Mouse (Mus musculus) embryonic fibroblast, embryonic 13.5 days (primary cell): ENCODE measurements around the gene Arl2.

Experiments
- CTCF ChIP-seq: IDR thresholded peaks from 2 replicates; pipeline ENCODE4 v1.5.1; 2011; ENCODE audit warnings: mild to moderate bottlenecking, control low read depth, low read length, moderate library complexity, borderline replicate concordance; ENCODE audit not compliant: insufficient read depth
- POLR2A ChIP-seq: IDR thresholded peaks from 2 replicates; pipeline ENCODE4 v1.6.1; 2011; ENCODE audit warnings: low read depth, mild to moderate bottlenecking, control low read depth, low read length, moderate library complexity

- TF ChIP-seq POLR2A (peak; percentile 46; the same call in 1 of the 2 replicates), CTCF (peak; percentile 16; the same call in 1 of the 2 replicates)
Observed at GRCm38 (mm10) chr19:6141394-6141749, at the start of gene Arl2.
